In the genomic region with DNA sequence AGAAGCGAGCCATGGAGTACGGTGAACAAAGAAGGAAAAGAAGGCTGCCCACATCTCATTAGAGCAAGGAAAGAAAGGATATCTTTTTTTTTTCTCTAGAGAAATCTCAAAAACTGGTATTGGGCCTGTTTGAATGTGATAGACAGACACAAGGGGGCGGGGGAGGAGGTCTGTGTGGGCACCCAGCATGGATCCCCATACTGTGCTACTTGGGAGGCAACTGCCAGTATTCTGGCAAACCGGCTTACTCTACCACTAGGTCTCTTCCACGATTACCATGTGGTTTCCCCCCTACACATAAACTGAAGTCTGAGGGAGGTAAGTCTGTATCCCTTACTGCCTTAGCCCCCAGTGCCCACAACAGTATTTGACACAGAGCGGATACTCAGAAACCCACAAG, we compare ENCODE assay signal across 28 mouse cellular contexts. TPM values are rescaled to one million over a fixed set of nuclear protein-coding genes. Genes with fewer than 3 reads are reported as not detected.
"Had no signal": no experiment of that assay in that cellular context is flagged by ENCODE, and none has a peak within 500 bp of the region (broad histone marks: within the 10 kb centered on the region; RNA-seq: fewer than 3 reads in every experiment).

No protein-coding gene starts in this region.

- H3K27me3 ChIP-seq: heart, embryonic 12.5 days; hindbrain, embryonic 12.5 days; intestine, embryonic 15.5 days; liver, embryonic 13.5 days; liver, embryonic 15.5 days had no signal

- H3K4me1 ChIP-seq: heart, embryonic 10.5 days; heart, embryonic 12.5 days; intestine, embryonic 15.5 days; limb, embryonic 10.5 days; limb, embryonic 12.5 days; liver, embryonic 13.5 days; liver, embryonic 15.5 days had no signal

- H3K4me3 ChIP-seq: gastrocnemius, adult 2 months; heart, embryonic 10.5 days; heart, embryonic 12.5 days; hindbrain, embryonic 10.5 days; hindbrain, embryonic 12.5 days; intestine, embryonic 15.5 days; left cerebral cortex, adult 2 months; limb, embryonic 10.5 days; limb, embryonic 12.5 days; liver, embryonic 13.5 days; liver, embryonic 15.5 days had no signal

- DNase-seq: gastrocnemius, adult 2 months; gastrocnemius, postnatal 10 days; gastrocnemius, postnatal 25 days; heart, adult 18-20 months; heart, postnatal 10 days; heart, postnatal 4 days; kidney, adult 18-20 months; kidney, adult 8-10 months; kidney, postnatal 10 days; kidney, postnatal 25 days; liver; liver, embryonic 13.5 days had no signal

- H3K9ac ChIP-seq: heart, embryonic 12.5 days; hindbrain, embryonic 12.5 days; hindbrain, embryonic 14.5 days; intestine, embryonic 15.5 days; limb, embryonic 12.5 days; liver, embryonic 13.5 days; liver, embryonic 15.5 days had no signal

- ATAC-seq: hindbrain, embryonic 16.5 days; inflammation-experienced regulatory T-cells, adult 6 months; intestine, embryonic 15.5 days; intestine, postnatal 0 days had no signal

- H3K27ac ChIP-seq: gastrocnemius, adult 2 months; heart, embryonic 10.5 days; hindbrain, embryonic 10.5 days; hindbrain, embryonic 12.5 days; hindbrain, embryonic 14.5 days; intestine, embryonic 15.5 days; left cerebral cortex, adult 2 months; limb, embryonic 10.5 days; limb, embryonic 12.5 days; liver, embryonic 13.5 days; liver, embryonic 15.5 days had no signal

- H3K4me2 ChIP-seq: heart, embryonic 12.5 days; hindbrain, embryonic 12.5 days; hindbrain, embryonic 14.5 days; intestine, embryonic 15.5 days; limb, embryonic 12.5 days; liver, embryonic 11.5 days; liver, embryonic 13.5 days; liver, embryonic 15.5 days had no signal

- H3K36me3 ChIP-seq: heart, embryonic 10.5 days; heart, embryonic 12.5 days; hindbrain, embryonic 10.5 days; hindbrain, embryonic 12.5 days; intestine, embryonic 15.5 days; limb, embryonic 10.5 days; limb, embryonic 12.5 days; liver, embryonic 13.5 days; liver, embryonic 15.5 days had no signal

- H3K9me3 ChIP-seq: heart, embryonic 10.5 days; heart, embryonic 12.5 days; hindbrain, embryonic 10.5 days; hindbrain, embryonic 12.5 days; intestine, embryonic 15.5 days; limb, embryonic 10.5 days; limb, embryonic 12.5 days; liver, embryonic 13.5 days; liver, embryonic 15.5 days had no signal

RNA-seq across cellular contexts. Expression of gene Eno4, which starts 59.6 kb away (rescaled TPM):
- total RNA-seq: gastrocnemius, adult 2 months; gastrocnemius, postnatal 25 days; granulocyte monocyte progenitor cell, adult 5-6 weeks; heart, postnatal 25 days; heart, postnatal 4 days had no signal
- polyA plus RNA-seq: inflammation-experienced regulatory T-cells, adult 6 months; liver, embryonic 15.5 days had no signal
